Mouse (Mus musculus) stomach, embryonic 15.5 days (tissue): ENCODE results near the gene Zfp446. TPM values are rescaled to one million over a fixed set of nuclear protein-coding genes. Genes with fewer than 3 reads are reported as not detected.

Source experiments
- ATAC-seq: fragments of 200-750 bp; cut with Nextera tagmentation; 2 replicates; pipeline ENCODE4 v1.8.0; 2017; ENCODE audit warnings: low read depth, moderate number of reproducible peaks, moderate TSS enrichment; ENCODE audit not compliant: insufficient read depth, low FRiP score
- H3K27ac ChIP-seq: fragments of 300-500 bp; sonication (generic); 2 replicates; pipeline ENCODE4 v1.5.1; 2015; ENCODE audit warnings: mild to moderate bottlenecking, inconsistent platforms
- H3K27me3 ChIP-seq: fragments of 300-500 bp; sonication (generic); replicated peaks from 2 replicates; pipeline ENCODE4 v1.6.1; 2015; ENCODE audit warnings: inconsistent platforms
- H3K36me3 ChIP-seq: fragments of 300-500 bp; sonication (generic); 2 replicates; pipeline ENCODE4 v1.6.1; 2015; ENCODE audit warnings: inconsistent platforms
- H3K4me1 ChIP-seq: fragments of 300-500 bp; sonication (generic); 2 replicates; pipeline ENCODE4 v1.6.1; 2015; ENCODE audit warnings: inconsistent platforms
- H3K4me2 ChIP-seq: fragments of 300-500 bp; sonication (generic); 2 replicates; pipeline ENCODE4 v1.6.1; 2015; ENCODE audit warnings: mild to moderate bottlenecking, inconsistent platforms
- H3K4me3 ChIP-seq: fragments of 300-500 bp; sonication (generic); replicated peaks from 2 replicates; pipeline ENCODE4 v1.5.1; 2015; ENCODE audit warnings: inconsistent platforms
- H3K9ac ChIP-seq: fragments of 300-500 bp; sonication (generic); 2 replicates; pipeline ENCODE4 v1.6.1; 2015; ENCODE audit warnings: inconsistent platforms
- H3K9me3 ChIP-seq: fragments of 300-500 bp; sonication (generic); 2 replicates; pipeline ENCODE4 v1.6.1; 2016; ENCODE audit warnings: inconsistent platforms
- WGBS: fragments of 180-500 bp; shearing (Covaris S2); methylation state at CpG from one replicate; pipeline ENCODE4 v1.1.7; 2015; 5-methylcytosine and 5-hydroxymethylcytosine counted together
- polyA plus RNA-seq: library from polyadenylated mRNA; unstranded; fragments of >200 nt; fragmentation: Nextera tagmentation; extraction: Ambion mirVana; gene quantifications from 2 replicates; pipeline ENCODE4 v1.2.1, GENCODE M21; 2015

The Zfp446 gene
- polyA plus RNA-seq, 1 experiment from 2014 or later = 6.9 TPM

DNA sequence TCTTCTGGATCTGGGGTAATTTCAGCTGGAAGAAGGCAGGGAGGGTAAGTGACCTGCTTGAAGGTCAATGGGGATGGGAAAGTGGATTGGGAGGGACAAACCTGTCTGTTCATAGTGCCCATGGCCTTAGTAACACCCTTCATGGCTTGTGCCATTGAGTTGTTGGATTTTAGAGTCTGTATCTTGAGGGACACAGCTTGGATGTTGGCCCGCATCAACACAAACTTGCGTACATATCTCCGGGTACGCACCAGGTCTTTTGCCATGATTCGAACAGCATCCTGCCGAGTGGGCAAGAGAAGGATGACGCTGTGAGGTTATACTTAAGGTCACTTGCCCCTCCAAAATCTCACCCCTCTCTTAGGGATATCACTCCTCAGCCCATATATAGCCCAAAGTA, 54.9 kb downstream of the Zfp446 start:
- H3K4me1 ChIP-seq = peaks cover 29% of the 10 kb centered on the region
- no peak overlapping the region for H3K27ac ChIP-seq
- no peaks in the 10 kb centered on the region for H3K9me3 ChIP-seq
- 92% methylated on average over 7 of the region's 7 CpGs for WGBS
- H3K27me3 ChIP-seq = no peaks in the 10 kb centered on the region
- no peak for ATAC-seq
- no peak overlapping the region; the same call in 1 of the 2 replicates for H3K4me3 ChIP-seq
- no peak overlapping the region for H3K9ac ChIP-seq
- H3K36me3 ChIP-seq = peaks cover 65% of the 10 kb centered on the region
- H3K4me2 ChIP-seq = no peak overlapping the region

DNA sequence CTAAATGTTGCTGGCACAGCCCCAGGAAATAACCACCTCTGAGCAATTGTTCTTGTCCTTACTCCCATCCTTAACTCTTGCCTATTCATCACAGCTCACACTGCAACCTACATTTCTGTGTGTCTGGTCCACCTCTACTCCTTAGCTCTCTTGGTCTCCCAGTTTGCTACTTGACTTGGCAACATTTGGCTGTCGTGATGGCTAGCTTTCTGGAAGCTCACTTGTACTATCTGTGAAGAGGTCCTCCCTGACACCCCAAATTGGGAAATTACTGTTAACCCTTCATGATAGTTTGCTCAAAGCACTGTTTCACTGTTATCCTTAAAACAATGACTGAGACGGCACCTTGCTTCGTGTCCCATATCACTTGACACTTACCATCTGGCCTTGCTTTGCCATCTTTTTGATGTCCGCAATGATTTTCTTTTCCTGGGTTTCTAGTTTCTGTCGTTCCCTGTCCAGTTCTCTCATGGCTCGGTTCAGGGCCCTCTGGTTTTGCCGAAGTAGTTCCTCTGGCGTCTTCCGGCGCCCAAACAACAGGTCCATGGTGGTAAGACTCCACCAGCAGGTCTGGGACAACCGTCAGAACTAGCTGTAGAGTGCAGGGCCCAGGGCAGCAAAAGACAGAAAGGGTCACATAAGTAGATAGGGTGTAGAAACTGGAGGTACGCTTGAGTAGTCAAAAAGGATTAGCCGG, 56.0 kb downstream of the Zfp446 start:
- H3K9me3 ChIP-seq = no peaks in the 10 kb centered on the region
- no peak for ATAC-seq
- WGBS = 38% methylated on average over 13 of the region's 13 CpGs
- H3K9ac ChIP-seq = peak overlapping the region; percentile 64
- peak overlapping the region; percentile 80 for H3K4me2 ChIP-seq
- H3K4me3 ChIP-seq = peak overlapping the region; percentile 62
- peak overlapping the region; percentile 93 for H3K27ac ChIP-seq
- H3K36me3 ChIP-seq = peaks cover 54% of the 10 kb centered on the region
- peaks cover 29% of the 10 kb centered on the region for H3K4me1 ChIP-seq
- no peaks in the 10 kb centered on the region for H3K27me3 ChIP-seq

DNA sequence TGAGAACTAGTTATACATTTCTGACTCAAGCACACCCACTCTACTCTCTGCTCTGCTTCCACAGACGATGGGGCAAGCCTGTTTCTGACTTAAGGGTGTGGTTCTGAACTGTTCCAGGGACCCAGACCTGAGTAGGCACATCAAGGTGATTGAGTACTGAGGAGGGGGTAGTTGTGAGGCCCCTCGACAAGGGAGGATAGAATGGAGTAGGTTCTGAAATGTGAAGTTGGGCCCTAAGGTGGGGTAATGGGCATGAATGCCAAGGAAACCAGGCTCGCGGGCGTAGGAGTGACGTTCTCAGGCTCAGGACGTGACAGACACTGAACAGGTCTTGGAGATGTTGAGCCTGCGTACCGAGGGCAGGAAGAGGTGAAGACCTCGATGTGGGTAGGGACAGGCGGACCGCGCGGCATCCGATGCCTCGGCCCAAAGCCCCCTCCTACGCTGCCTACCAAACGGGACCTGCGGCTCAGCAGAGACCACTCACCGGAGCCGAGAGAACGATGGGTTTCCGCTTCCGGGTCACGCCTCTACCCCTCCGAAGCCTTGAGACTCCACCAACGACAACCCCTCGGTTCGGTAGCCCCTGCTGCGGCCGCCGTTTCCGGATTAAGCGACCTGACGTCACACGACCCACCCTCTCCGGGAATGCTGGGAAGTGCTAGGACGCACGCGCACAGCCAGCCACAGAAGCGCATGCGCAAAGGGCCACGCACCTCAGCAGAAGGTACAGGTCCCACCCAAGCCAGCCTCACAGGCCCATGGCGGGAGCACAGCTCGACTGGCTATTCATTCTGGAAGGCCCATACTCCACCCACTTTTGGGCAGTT, 56.7 kb downstream of the Zfp446 start, which contains the start of gene Chmp2a:
Chmp2a (minus strand) TSS at position 660 of the 830 bp plus-strand sequence.
- under 1% methylated on average over 45 of the region's 45 CpGs for WGBS
- H3K4me2 ChIP-seq = peak within 1 kb of the TSS; percentile 80
- no peaks in the 10 kb centered on the region for H3K27me3 ChIP-seq
- H3K4me3 ChIP-seq = peak within 1 kb of the TSS; percentile 62
- peak within 1 kb of the TSS; percentile 93 for H3K27ac ChIP-seq
- H3K4me1 ChIP-seq = peaks cover 34% of the 10 kb centered on the region
- H3K36me3 ChIP-seq = peaks cover 47% of the 10 kb centered on the region
- peak within 1 kb of the TSS; percentile 64 for H3K9ac ChIP-seq
- no peaks in the 10 kb centered on the region for H3K9me3 ChIP-seq
- peak; percentile 79 for ATAC-seq

Other genes with a start within 250 kb of the Zfp446 start
- not detected in 2 replicates for gene Vmn2r56, start 242.8 kb upstream of the Zfp446 start, polyA plus RNA-seq
- gene Zscan18, start 174.2 kb upstream of the Zfp446 start, polyA plus RNA-seq = 5.6 and 6.8 TPM in 2 replicates
- gene Zfp329, start 159.0 kb upstream of the Zfp446 start, polyA plus RNA-seq = 12.5 and 14.7 TPM in 2 replicates
- gene Zfp110, start 143.1 kb upstream of the Zfp446 start, polyA plus RNA-seq = 32.3 and 34.4 TPM in 2 replicates
- 3.4 and 3.6 TPM in 2 replicates for gene Zfp128, start 96.7 kb upstream of the Zfp446 start, polyA plus RNA-seq
- 13.3 and 15.6 TPM in 2 replicates for gene Zscan22, start 80.0 kb upstream of the Zfp446 start, polyA plus RNA-seq
- 988 and 1,049 TPM in 2 replicates for gene Rps5, start 55.6 kb upstream of the Zfp446 start, polyA plus RNA-seq
- 1.0 and 1.3 TPM in 2 replicates for gene Rnf225, start 50.4 kb upstream of the Zfp446 start, polyA plus RNA-seq
- 8.9 and 10.3 TPM in 2 replicates for gene Zfp324, start 12.0 kb upstream of the Zfp446 start, polyA plus RNA-seq
- gene Slc27a5, start 20.3 kb downstream of the Zfp446 start, polyA plus RNA-seq = 0.64 and 1.8 TPM in 2 replicates
- gene Trim28, start 21.3 kb downstream of the Zfp446 start, polyA plus RNA-seq = 216 and 252 TPM in 2 replicates
- 20.4 and 21.9 TPM in 2 replicates for gene Zbtb45, start 32.2 kb downstream of the Zfp446 start, polyA plus RNA-seq
- 161 and 167 TPM in 2 replicates for gene Chmp2a, start 57.0 kb downstream of the Zfp446 start, polyA plus RNA-seq
- gene Ube2m, start 60.4 kb downstream of the Zfp446 start, polyA plus RNA-seq = 105 and 107 TPM in 2 replicates
- gene Mzf1, start 76.9 kb downstream of the Zfp446 start, polyA plus RNA-seq = 2.7 and 3.0 TPM in 2 replicates
- gene Vmn1r85, start 117.3 kb downstream of the Zfp446 start, polyA plus RNA-seq = not detected in 2 replicates
- gene Vmn1r86, start 142.1 kb downstream of the Zfp446 start, polyA plus RNA-seq = not detected in 2 replicates
- gene Vmn1r87, start 162.3 kb downstream of the Zfp446 start, polyA plus RNA-seq = not detected in 2 replicates
- gene Vmn1r88, start 181.7 kb downstream of the Zfp446 start, polyA plus RNA-seq = 0.01 TPM in 1 of 2 replicates, not detected in the other
- gene Vmn1r89, start 235.2 kb downstream of the Zfp446 start, polyA plus RNA-seq = not detected in 2 replicates